Mouse (Mus musculus) kidney, embryonic 16.5 days (tissue): ENCODE data around the gene Net1. TPM values are rescaled to one million over a fixed set of nuclear protein-coding genes. Genes with fewer than 3 reads are reported as not detected.
A peak's percentile ranks its signal among the peaks of the same experiment; 100 is the strongest.

Experiments used
- ATAC-seq: fragments of 200-750 bp; cut with Nextera tagmentation; 2 replicates; pipeline ENCODE4 v1.8.0; 2017; ENCODE audit warnings: moderate TSS enrichment; ENCODE audit not compliant: low FRiP score, low TSS enrichment
- H3K27ac ChIP-seq: fragments of 300-500 bp; sonication (generic); 2 replicates; pipeline ENCODE4 v1.5.1; 2014; ENCODE audit warnings: low read length
- H3K27me3 ChIP-seq: fragments of 300-500 bp; sonication (generic); 2 replicates; pipeline ENCODE4 v1.6.1; 2014; ENCODE audit warnings: low read length, control low read depth, mixed read lengths; ENCODE audit not compliant: insufficient read depth
- H3K36me3 ChIP-seq: fragments of 300-500 bp; sonication (generic); 2 replicates; pipeline ENCODE4 v1.6.1; 2014; ENCODE audit warnings: low read length, control low read depth, mixed read lengths; ENCODE audit not compliant: insufficient read depth
- H3K4me1 ChIP-seq: fragments of 300-500 bp; sonication (generic); 2 replicates; pipeline ENCODE4 v1.6.1; 2014; ENCODE audit warnings: low read length, control low read depth, mixed read lengths; ENCODE audit not compliant: insufficient read depth
- H3K4me2 ChIP-seq: fragments of 300-500 bp; sonication (generic); replicated peaks from 2 replicates; pipeline ENCODE4 v1.6.1; 2014; ENCODE audit warnings: low read depth, low read length
- H3K4me3 ChIP-seq: fragments of 300-500 bp; sonication (generic); 2 replicates; pipeline ENCODE4 v1.5.1; 2014; ENCODE audit warnings: mild to moderate bottlenecking, low read length
- H3K9ac ChIP-seq: fragments of 300-500 bp; sonication (generic); replicated peaks from 2 replicates; pipeline ENCODE4 v1.6.1; 2014; ENCODE audit warnings: low read length
- H3K9me3 ChIP-seq: fragments of 300-500 bp; sonication (generic); 2 replicates; pipeline ENCODE4 v1.6.1; 2016; ENCODE audit warnings: low read length, control low read depth
- WGBS: fragments of 180-500 bp; shearing (Covaris S2); extraction: QIAGEN DNeasy Blood & Tissue Kit; methylation state at CpG from one replicate; pipeline ENCODE4 v1.1.7; 2014; 5-methylcytosine and 5-hydroxymethylcytosine counted together
- polyA plus RNA-seq: library from polyadenylated mRNA; unstranded; fragments of >200 nt; fragmentation: Nextera tagmentation; extraction: Ambion mirVana; gene quantifications from 2 replicates; pipeline ENCODE4 v1.2.1, GENCODE M21; 2015

Gene Net1
- polyA plus RNA-seq, result 56.8 and 60.9 TPM in 2 replicates

DNA sequence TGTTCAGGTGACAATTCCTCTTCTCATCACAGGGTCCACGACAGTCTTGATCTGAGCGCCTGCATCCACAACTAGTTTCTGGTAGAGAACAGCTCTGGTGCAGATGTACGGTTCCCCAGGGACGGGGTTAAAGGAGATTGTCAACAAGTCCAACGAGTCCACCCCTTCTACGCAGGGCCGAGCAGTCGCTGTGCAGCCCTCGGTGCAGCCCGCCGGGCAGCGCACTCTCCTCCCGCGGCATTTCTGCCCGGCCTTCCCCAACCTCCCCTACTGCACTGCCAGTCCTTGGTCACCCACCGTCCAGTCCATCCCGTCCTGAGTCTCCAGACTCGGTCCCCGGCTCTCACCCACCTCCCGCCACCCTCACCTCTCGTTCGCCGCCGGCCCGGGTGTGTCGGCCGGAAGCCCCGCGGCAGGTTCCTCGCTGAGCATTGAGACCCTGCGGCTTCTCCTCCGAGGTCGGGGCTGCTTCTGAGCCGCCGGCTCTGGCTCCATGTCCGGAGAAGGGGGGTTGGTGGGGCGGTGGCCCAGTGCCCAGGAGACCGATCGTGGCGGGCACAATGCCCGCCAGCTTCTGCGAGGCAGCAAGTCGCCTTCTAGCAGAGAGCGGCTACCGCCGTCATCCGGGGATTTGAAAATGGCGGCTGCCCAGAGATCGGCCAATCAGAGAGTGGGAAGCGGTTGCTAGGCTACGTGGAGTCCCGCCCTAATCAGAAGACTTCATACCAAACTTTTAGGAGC lies at the start of gene Net1, which contains the start of gene Tubal3:
TSS of gene Net1 (minus strand) at position 650 of the 741 bp plus-strand sequence.
TSS of gene Tubal3 (plus strand) at position 704 of the 741 bp plus-strand sequence.
- WGBS, result 0% methylated on average over 52 of the region's 52 CpGs
- ATAC-seq, result peak; percentile 99

GRCm38 (mm10) chr13:3951198-3951914 lies 33.3 kb upstream of the Net1 start:
- Histone ChIP-seq H3K27me3 (no peaks in the 10 kb centered on the region), H3K27ac (no peak overlapping the region), H3K36me3 (no peaks in the 10 kb centered on the region), H3K4me3 (no peak overlapping the region), H3K4me2 (no peak overlapping the region), H3K4me1 (no peaks in the 10 kb centered on the region), H3K9me3 (peaks cover 2% of the 10 kb centered on the region; the same call in 1 of the 2 replicates), H3K9ac (no peak overlapping the region)
- whole genome bisulfite sequencing, result 79% methylated on average over 6 of the region's 6 CpGs
- ATAC-seq, result no peak

More for the DNA sequence above, at the start of gene Net1, which contains the start of gene Tubal3:
- Histone ChIP-seq H3K4me1 (peaks cover 7% of the 10 kb centered on the region), H3K4me2 (peak within 1 kb of the TSS; percentile 77), H3K27me3 (no peaks in the 10 kb centered on the region), H3K4me3 (peak within 1 kb of the TSS; percentile 95), H3K36me3 (peaks cover 11% of the 10 kb centered on the region), H3K9me3 (0 out of 2 replicates have a peak, but pooled peaks cover 5% of the 10 kb centered on the region), H3K27ac (peak within 1 kb of the TSS; percentile 73), H3K9ac (peak within 1 kb of the TSS; percentile 93)

GRCm38 (mm10) chr13:3949477-3949876 lies 31.5 kb upstream of the Net1 start:
- Histone ChIP-seq H3K4me1 (no peaks in the 10 kb centered on the region), H3K4me2 (no peak overlapping the region), H3K4me3 (no peak overlapping the region), H3K9ac (no peak overlapping the region), H3K27me3 (no peaks in the 10 kb centered on the region), H3K27ac (no peak overlapping the region), H3K36me3 (no peaks in the 10 kb centered on the region), H3K9me3 (peaks cover 2% of the 10 kb centered on the region; the same call in 1 of the 2 replicates)
- 91% methylated on average over 4 of the region's 4 CpGs for WGBS
- ATAC-seq, result no peak

DNA sequence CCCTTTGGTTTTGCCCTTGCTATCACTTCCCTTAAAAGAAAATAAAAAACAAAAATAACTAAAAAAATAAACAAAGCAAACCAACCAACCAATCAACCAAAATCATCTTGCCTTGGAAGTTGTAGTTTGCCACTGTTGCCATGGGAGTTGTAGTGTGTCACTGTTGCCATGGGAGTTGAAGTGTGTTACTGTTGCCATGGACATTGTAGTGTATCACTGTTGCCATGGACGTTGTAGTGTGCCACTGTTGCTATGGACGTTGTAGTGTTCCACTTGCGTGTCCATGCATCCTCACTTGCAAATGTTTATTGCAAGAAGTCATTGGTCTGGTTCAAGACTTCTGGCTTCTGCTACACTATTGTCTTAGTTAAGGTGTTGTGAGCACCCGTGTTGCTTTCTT lies 29.2 kb upstream of the Net1 start:
- Histone ChIP-seq H3K27ac (no peak overlapping the region), H3K4me1 (no peaks in the 10 kb centered on the region), H3K4me3 (no peak overlapping the region), H3K27me3 (no peaks in the 10 kb centered on the region), H3K9me3 (peaks cover 2% of the 10 kb centered on the region; the same call in 1 of the 2 replicates), H3K4me2 (no peak overlapping the region), H3K9ac (no peak overlapping the region), H3K36me3 (no peaks in the 10 kb centered on the region)
- no peak for ATAC-seq
- 85% methylated on average over 4 of the region's 4 CpGs for WGBS

- no peak within 1 kb of the TSS for H3K27ac ChIP-seq
- no peak within 1 kb of the TSS for H3K4me2 ChIP-seq
- 51% methylated on average over 2 of the region's 2 CpGs for WGBS
- no peak within 1 kb of the TSS for H3K9ac ChIP-seq
- H3K4me1 ChIP-seq, result no peaks in the 10 kb centered on the region
- ATAC-seq, result no peak
- no peaks in the 10 kb centered on the region for H3K27me3 ChIP-seq
- no peak within 1 kb of the TSS for H3K4me3 ChIP-seq
- no peaks in the 10 kb centered on the region for H3K36me3 ChIP-seq
- no peaks in the 10 kb centered on the region for H3K9me3 ChIP-seq
These were observed 27.2 kb upstream of the Net1 start, which contains the start of gene Ucn3 for GRCm38 (mm10) chr13:3945249-3945648. Gene Ucn3 (minus strand): TSS chr13:3945349.

GRCm38 (mm10) chr13:3944699-3945098 lies 26.7 kb upstream of the Net1 start:
- no peak for ATAC-seq
- Histone ChIP-seq H3K27me3 (no peaks in the 10 kb centered on the region), H3K4me1 (no peaks in the 10 kb centered on the region), H3K9ac (no peak overlapping the region), H3K4me2 (no peak overlapping the region), H3K27ac (no peak overlapping the region), H3K36me3 (no peaks in the 10 kb centered on the region), H3K4me3 (no peak overlapping the region), H3K9me3 (no peaks in the 10 kb centered on the region)
- 50% methylated on average over 7 of the region's 7 CpGs for WGBS

- no peak overlapping the region for H3K4me2 ChIP-seq
- no peaks in the 10 kb centered on the region for H3K4me1 ChIP-seq
- H3K9ac ChIP-seq, result no peak overlapping the region
- H3K27ac ChIP-seq, result no peak overlapping the region
- no peak for ATAC-seq
- H3K27me3 ChIP-seq, result no peaks in the 10 kb centered on the region
- no peak overlapping the region for H3K4me3 ChIP-seq
- no peaks in the 10 kb centered on the region for H3K36me3 ChIP-seq
- H3K9me3 ChIP-seq, result no peaks in the 10 kb centered on the region
- 90% methylated on average over 6 of the region's 6 CpGs for WGBS
These were observed 8.0 kb upstream of the Net1 start for GRCm38 (mm10) chr13:3926046-3926445.

GRCm38 (mm10) chr13:3925632-3926031 lies 7.6 kb upstream of the Net1 start:
- Histone ChIP-seq H3K4me3 (no peak overlapping the region), H3K4me2 (no peak overlapping the region), H3K27me3 (no peaks in the 10 kb centered on the region), H3K4me1 (no peaks in the 10 kb centered on the region), H3K9ac (no peak overlapping the region), H3K27ac (no peak overlapping the region), H3K9me3 (no peaks in the 10 kb centered on the region), H3K36me3 (no peaks in the 10 kb centered on the region)
- 78% methylated on average over 6 of the region's 6 CpGs for WGBS
- no peak for ATAC-seq

- Histone ChIP-seq H3K27me3 (no peaks in the 10 kb centered on the region), H3K9ac (no peak overlapping the region), H3K9me3 (no peaks in the 10 kb centered on the region), H3K4me2 (no peak overlapping the region), H3K4me3 (no peak overlapping the region), H3K36me3 (no peaks in the 10 kb centered on the region), H3K27ac (no peak overlapping the region), H3K4me1 (no peaks in the 10 kb centered on the region)
- WGBS, result 86% methylated on average over 5 of the region's 5 CpGs
- ATAC-seq, result no peak
These were observed 6.5 kb upstream of the Net1 start for GRCm38 (mm10) chr13:3924483-3924882.

- H3K27me3 ChIP-seq, result no peaks in the 10 kb centered on the region
- no peak overlapping the region for H3K9ac ChIP-seq
- H3K4me3 ChIP-seq, result no peak overlapping the region
- H3K36me3 ChIP-seq, result peaks cover 13% of the 10 kb centered on the region
- peaks cover 7% of the 10 kb centered on the region for H3K4me1 ChIP-seq
- H3K4me2 ChIP-seq, result no peak overlapping the region
- H3K9me3 ChIP-seq, result 0 out of 2 replicates have a peak, but pooled peaks cover 5% of the 10 kb centered on the region
- no peak for ATAC-seq
- no peak overlapping the region for H3K27ac ChIP-seq
- 72% methylated on average over 4 of the region's 4 CpGs for WGBS
These were observed 4.5 kb downstream of the Net1 start for GRCm38 (mm10) chr13:3913504-3913903.
